Mouse (Mus musculus) stomach, postnatal 0 days (tissue): ENCODE measurements around the gene Eml2.

Experiments used
- CTCF ChIP-seq: IDR thresholded peaks from 2 replicates; pipeline ENCODE4 v1.5.1; 2016; ENCODE audit warnings: antibody characterized with exemption, low read depth, mild to moderate bottlenecking, moderate library complexity
- EP300 ChIP-seq: optimal IDR thresholded peaks from 2 replicates; pipeline ENCODE3; 2016; ENCODE audit warnings: antibody characterized with exemption

GRCm38 (mm10) chr7:19213385-19213784, 37.2 kb downstream of the Eml2 start:
- TF ChIP-seq EP300 (no peak), CTCF (no peak)
